Mouse (Mus musculus) layer of hippocampus, adult 11-12 months (tissue): ENCODE results near the gene Tmem110.
A peak's percentile ranks its signal among the peaks of the same experiment; 100 is the strongest.

Experiments
- DNase-seq: peaks from one replicate; pipeline ENCODE4 v3.0.0; 2022; ENCODE audit warnings: low spot score

Tmem110 gene

DNA sequence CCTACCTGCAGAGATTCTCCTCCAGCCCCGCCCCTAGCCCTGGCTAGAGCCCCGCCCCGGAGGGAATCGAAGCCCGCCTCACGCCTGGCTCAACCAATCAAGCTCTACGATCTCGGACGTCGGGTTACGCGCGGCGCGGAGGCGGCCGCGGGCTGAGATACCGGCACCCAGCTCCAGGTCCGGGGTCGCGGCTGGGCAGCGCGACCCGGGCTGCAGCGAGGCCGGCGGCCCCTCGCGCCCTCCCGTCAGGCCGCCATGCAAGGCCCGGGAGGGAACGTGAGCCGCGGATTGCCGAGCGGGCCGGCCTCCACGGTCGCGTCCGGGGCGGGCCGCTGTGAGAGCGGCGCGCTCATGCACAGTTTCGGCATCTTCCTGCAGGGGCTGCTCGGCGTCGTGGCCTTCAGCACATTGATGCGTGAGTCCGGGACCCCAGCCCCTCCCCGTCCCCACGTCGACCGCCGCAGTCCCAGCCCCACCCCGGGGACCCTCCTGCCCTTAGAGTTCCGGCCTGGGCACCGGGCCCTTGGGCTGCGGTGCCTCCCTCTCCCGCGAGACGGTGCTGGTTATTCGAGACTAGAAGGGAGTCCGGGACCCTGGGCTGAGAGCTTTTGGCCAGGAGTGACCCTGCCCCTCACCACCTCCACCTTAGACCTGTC, at the start of gene Tmem110:
TSS of gene Tmem110 (plus strand) at position 115 of the 656 bp plus-strand sequence.
- peak; percentile 86 for DNase-seq

DNA sequence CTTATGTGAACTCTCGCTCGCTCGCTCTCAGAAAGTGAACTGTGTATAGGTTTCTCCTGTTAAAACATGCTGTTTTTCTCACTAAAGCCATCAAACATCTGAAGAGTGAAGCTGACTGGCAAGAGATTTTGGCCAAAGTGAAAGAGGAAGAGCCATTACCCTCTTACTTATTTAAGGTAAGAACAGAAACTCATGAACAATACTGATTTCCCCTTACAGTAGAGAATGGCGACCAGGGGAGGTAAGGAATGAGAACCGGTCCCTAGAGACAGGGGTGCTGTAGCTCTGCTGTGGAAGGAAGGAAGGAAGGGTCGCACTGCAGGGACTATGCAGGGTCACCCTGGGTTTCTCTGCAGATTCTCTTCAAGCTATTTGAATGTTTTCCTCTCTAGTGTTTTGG, 40.8 kb upstream of the Tmem110 start:
- DNase-seq = no peak

DNA sequence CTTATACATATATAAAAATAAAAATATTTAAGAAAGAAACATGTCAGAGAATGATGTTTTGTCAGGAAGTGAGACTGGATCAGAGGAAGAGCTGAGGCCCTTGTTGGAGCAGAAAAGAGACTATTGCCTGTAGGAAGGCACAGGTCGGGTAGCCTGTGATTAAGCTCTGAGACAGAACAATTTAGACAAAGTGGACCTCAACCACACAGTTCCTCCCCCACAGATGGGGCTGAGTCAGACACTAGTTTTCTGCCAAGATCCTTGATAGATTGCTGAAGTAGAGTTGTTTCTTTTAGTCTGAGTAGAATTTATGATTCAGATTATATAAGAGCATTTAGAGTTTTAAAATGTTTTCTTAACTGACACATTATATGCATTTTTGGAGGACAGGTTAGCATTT, 35.9 kb upstream of the Tmem110 start:
- DNase-seq = peak; percentile 11

DNA sequence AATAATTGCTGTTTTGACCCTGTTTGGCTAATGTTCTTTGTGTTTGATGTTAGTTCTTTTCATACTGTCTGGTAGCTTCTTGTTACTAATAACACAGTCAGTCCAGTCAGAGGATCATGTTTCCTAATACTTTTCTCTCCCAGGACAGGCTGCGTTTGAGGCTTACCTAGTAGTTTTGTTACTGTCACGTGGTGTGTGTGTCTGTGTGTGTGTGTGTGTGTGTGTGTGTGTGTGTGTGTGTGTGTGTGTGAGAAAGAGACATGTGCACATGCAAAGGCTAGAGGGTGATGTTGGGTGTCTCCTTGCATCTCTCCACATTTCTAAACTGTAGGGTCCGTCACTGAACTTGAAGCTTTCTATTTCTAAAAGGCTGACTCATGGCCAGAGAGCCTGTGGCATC, 32.5 kb upstream of the Tmem110 start:
- DNase-seq = no peak

DNA sequence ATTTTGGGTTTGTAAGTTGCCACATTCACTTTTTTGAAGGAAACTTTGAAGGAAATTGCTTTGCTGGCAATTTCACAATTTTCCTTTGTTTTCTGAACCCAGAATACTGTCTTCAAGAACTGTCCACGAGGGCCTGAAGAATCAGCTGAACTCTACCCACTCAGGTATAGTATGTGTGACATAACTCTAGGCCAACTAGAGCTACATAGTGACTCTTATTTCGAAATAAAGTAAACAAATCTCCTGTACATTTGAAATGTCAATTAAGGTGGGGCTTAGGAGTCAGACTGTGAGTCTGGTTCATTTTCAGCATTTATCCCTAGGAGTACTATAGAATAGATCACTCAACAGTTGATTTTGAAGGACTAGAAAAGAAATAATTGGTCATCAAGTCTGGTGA, 23.6 kb upstream of the Tmem110 start:
- no peak for DNase-seq

DNA sequence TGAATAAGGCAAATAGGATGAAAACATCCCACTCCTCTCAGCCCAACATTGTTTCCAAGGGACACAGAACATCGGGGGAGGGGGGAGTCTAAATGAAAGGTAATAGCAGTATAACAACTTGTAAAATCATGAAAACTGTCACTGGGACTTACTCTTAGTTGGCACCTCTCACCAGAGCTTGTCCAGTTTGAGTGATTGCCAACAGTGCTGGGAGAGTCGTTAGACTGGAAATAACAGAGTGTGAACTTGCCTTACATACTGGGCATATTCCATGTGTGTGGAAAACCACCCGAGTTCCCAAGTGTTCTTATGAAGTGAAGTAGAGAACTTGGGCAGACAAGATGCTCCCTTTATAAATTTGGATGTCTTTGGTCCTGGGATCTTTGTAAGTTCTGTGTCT, 4.3 kb upstream of the Tmem110 start:
- no peak for DNase-seq

DNA sequence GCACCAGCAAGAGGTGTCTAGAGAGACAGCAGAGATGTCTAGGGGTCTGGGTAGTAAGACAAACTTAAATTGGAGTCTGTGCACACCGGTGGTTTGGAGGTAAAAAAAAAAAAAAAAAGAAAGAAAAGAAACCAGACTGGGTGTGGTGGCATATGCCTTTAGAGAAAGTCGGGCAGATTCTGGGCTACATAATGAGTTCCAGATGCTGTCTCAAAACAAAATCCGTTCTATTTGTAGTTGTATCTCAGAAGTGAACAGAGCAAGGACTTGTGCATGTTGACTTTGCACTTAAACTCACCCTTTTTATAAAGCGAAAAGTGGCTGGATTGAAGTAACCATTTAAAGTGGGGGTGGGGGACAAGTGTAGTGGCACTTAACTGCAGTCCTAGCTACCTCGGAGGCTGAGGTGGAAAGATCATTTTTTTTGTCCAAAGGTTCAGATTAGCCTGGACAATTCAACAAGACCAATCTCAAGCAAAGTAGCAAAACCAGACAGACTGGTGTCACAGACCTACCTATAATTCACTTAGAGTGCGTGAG, 864 bp upstream of the Tmem110 start:
- no peak for DNase-seq

DNA sequence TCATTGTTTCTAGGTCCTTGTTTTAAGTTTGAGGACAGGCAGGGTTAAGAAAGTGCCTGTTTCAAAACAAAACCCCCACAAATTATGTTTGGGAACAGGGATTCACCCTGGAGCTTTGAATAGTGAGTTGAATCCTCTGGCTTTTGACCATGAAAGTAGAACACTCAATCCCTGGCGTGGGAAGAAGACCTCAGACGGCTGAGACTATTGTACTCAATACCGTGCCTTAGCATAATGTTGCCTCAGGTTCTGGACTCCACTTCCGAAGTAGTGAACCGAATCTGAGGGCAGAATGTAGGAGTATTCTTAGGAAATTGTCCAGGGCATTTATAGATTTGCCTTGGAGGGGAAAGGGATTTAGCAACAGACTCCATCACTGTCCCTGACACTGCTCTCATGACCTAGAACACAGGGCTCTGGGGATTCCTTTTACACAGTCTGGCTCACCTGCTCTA, 342 bp upstream of the Tmem110 start:
- no peak for DNase-seq

DNA sequence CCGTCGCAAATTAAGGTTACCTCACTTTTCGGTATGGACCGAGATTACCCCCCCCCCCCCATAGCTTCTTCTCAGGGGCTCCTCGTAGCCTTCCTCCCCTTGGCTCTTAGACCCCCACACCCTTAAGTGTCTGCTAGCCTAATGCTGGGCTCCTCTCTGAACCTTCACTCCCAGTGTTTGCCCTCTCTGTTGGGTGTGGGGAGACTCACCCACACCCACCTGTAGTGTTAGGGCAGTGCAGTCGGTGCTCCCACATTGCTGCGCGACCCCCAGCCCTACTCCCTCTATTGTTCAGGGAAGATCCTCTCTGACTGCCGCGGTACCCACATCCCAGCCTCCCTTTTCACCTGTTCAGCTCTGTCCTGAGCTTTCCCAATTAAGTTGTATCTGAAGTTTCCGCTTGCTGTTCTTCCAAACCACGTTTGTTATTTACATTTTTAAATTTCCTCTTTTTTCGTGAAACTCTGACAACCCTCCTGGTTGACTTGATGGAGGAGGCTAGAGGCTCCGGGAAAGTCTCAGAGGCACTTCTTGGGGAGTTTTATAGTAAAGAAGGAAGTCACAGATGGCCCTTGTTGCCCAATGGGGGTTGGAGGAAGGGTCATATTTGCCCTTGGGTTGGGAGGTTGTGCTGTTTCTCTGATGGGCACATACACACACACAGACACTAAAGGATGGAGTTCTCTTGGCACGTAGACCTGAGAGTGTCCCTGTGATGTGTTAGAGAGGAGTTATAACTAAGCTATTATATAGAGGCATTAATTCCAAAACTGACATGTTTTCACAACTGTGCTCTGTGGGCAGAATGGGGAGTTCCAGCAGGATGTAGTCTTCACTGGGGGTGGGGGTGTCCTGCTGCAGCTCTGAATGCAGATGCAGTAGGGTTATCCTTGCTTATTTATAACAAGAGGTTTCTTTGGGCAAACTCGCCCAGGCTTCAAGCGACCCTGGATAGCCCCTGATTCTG, 1.1 kb downstream of the Tmem110 start:
- no peak for DNase-seq

DNA sequence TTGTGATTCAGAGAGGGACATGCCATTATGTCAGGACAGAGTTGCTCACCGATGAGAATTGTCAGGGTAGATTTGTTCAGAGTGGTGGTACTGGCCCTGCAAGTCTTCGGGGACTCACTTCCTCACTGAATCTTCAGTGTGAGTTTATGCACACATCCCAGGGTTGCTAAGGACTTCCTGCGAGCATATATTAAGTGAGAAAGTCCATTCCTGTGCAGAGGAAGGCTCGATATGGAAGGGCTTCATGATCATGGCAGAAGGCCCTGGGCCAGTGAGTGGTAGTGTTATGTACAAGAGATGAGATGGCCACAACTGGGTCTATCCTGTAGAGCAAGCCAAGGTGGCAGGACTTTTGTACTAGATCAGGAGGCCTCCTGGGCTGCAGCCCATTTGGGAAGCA, 2.1 kb downstream of the Tmem110 start:
- DNase-seq = no peak

DNA sequence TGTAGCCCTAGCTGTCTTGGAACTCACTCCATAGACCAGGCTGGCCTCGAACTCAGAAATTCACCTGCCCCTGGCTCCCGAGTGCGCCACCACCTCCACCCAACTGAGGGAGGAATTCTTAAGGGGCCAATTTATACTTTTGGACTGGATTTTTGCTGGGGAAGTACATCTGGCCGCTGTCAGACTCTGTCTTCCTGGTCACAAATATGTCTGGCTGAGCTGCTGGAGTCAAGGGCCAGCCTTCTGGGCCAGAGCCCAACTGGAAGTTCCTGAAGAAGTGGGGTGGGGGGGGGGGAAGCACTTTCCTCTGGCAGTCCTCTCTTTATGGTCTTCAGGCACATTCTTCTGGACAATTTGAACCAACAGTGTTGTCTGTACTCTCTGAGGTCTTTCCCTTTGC, 2.7 kb downstream of the Tmem110 start:
- DNase-seq = no peak

DNA sequence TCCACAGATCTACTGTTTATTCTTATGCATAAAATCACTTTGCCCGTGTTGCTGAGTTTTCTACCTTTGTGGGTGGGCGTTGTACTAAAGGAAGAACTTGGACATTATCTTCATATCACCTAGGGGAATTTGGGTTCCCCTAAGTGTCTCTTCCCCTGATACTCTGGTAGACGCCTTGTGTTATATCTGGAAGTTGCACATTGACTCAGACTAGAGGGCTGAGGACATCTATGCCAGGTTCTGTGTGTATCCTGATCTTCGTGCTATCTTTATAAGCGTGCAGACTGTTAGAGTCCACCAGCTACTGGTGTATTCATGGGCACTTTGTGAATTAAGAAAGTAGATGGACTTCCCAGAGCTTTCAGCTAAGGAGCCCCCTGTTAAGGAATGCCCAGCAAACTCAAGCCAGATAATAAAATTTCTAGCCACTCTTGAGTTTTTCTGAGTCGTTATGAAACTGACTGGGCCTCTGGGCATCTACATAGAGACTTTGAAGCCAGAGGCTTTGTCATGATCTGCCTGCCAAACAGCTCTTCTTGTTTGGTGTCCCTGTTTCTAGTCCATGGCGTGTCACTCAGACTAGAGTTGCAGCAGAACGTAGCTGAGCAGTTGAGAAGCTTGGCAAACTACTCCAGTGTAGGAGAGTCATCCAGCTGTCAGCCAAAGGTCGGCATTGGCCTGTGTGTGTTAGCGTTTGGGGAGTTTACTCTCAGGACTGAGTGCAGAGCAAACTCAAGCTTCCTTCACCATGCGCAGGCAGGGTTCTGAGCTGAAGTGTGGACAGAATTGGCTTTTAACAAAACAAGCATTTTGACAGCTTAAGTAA, 3.5 kb downstream of the Tmem110 start:
- DNase-seq = no peak

DNA sequence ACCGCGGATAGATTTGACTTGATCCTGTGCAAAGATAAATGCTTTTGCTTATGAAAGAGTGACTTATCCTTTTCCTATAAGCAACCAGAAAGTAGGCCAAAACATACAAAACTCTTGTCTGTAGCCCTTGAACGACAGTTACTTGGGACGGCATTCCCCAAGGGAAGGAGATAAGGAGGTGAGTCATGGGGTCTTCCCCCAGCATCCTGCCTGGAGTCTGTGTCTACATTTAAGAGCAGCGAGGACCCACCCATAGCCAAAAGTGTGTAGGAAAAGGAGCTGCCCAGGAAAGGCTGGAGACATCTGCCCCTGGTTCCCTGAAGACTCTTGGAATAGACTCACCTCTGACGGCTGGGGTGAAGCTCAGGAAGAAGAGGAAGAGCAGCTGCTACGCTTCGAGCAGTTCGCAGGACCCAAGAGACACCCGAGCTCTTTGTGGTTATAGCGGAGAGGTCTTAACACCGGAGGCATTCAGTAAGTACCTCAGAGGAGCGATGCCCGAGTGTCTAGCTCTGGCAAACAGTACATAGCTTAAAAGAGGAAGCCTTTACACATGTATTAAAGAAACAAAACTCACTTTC, 12.1 kb downstream of the Tmem110 start:
- no peak for DNase-seq

DNA sequence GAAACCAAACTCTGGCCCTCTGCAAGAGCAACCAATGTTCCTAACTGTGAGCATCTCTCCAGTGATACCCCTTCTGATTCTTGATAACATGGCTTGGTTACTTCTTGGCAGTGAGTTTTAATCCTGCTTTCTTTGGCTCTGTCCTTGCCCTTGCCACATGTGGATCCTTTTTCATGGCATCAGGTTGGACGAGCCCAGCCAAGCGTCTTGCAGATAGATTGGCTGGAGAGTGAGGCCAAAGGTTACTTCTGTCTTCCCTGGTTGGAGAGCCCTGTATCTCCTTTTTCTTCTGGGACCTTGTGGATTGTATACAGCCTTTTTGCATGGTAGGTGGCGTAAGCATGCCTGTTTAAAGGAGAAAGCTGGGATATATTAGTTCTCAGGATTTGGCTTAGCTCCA, 18.3 kb downstream of the Tmem110 start:
- no peak for DNase-seq

DNA sequence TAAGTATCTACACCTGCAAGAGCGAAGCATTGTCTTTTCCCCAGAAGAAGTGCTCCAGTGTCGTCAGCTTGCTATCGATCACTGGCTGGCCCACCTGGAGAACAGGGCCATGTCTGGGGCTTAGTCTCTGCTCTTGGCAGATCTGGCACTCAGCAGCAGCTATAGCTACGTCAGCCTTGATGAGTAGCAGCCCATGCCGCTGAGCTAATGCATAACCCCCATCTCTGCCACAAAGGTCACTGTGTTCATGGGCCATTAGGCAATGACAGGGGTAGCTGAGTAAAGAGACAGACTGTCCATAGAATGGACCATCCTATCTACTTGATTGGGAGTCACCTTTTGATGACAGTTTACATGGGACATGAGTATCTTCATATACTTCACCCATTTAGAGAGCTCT, 25.1 kb downstream of the Tmem110 start:
- DNase-seq = no peak

DNA sequence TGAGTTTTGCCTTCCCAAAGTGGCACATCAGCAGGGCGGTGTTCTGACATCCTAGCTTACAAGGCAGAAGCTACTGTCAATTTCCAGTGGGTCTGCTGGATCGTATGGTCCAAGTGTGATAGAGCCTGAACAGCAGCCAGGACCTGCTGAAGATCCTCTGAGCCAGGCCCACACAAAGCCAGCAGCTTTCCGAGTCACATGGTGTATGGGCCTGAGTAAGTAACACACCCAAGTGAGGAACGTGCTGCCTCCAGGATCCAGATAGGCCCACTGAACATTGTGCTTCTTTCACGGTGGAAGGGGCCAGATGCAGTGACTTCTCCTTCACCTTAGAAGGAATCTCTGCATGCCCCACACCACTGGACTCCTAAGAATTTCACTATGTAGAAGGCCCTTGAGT, 26.9 kb downstream of the Tmem110 start:
- no peak for DNase-seq

DNA sequence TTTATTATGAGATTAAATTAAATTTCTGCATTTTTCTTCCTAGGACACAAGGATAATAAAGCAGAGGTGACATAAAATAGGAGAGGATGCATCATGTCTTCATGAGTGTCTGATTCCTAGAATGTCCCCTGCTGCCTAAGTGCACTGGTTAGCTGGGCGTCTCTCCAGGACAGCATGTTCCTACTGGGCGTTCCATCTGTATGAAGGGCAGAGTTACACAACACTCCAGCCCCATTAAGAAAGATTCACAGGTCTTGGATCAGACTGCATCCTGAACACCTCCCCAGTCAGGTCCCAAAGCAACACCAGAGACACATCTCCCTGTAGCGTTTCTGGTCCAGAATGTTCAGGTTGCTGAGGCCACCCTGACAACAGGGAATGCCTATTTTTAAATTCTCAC, 29.9 kb downstream of the Tmem110 start:
- DNase-seq = no peak

DNA sequence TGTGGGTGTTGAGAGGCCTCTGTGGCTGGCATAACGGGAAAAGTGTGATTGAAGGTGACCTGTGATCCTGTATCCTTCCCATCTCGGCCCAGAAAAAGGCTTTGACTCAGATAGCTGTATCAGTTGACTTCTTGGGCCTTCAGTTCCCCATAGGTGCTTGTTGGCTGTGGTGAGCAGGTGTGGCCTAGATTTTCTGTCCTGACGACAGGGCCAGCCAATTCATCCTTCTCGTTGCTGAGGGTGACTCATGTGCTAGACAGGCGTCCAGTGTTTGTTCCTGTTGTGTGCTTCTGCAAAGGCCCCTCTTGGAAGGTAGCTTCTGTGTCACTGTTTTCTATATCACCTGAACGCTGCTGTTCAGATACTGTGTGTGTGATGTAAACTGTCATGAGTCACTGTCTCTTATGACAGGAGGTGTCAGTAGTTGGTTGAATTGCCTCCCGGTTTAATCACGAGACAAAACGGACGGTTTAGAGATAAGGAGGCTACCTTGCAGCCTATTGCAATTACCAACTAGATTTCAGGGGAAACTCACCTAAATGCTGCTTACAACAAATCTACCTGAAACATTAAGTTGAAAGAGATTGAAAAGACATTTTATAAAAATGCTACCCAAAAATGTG, 31.6 kb downstream of the Tmem110 start:
- DNase-seq = no peak

DNA sequence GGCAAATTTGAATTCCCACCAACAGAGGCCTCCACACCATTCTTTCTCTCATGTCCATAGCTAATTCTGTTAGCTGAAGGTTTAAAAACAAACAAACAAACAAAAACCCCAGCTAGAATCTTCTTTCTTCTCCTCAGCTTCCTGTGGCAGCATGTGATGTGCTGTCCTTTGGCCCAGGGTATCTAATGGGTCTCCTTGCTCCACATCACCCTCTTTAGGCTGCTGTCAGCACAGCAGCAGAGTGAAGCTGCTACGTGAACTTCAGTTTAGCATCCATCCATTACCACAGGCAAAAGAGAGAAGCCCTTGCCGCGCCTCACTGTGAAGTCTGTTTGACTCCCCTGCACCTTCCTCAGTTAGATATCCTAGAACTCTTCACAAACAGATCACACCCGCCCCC, 32.6 kb downstream of the Tmem110 start:
- no peak for DNase-seq

DNA sequence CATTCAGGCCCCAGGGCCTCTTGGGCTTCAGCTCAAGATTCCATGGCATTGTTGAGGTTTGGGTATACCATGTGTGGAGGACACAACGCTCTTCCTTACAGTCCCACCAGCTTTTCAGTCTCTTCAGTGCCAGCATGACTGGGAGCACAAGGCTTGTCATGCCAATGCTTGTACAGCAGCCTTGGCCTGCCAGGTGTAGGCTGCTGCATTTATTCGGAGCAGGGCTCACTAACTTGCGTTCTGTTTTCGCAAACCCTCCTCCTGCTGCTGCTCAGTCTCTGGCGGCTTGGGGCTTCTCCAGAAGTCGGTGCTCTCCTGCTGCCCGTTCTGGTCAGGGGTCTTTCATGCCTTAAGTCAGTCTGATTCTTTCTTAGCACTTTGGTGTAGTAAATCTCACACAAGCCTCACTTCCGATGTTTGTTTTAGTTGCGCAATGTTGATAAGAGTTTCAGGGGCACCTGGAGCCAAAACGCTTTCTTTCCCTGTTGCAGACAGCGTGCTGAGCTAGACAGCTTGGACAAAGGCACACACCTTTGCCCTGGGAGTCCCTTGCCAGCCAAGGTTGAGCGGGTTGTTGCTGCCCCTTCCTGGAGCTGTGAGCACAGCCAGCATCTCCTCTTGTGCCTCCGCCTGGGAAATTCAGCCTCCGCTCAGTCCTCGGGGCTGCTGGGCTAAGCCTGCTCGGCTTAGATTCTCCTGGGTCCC, 36.2 kb downstream of the Tmem110 start:
- DNase-seq = no peak

DNA sequence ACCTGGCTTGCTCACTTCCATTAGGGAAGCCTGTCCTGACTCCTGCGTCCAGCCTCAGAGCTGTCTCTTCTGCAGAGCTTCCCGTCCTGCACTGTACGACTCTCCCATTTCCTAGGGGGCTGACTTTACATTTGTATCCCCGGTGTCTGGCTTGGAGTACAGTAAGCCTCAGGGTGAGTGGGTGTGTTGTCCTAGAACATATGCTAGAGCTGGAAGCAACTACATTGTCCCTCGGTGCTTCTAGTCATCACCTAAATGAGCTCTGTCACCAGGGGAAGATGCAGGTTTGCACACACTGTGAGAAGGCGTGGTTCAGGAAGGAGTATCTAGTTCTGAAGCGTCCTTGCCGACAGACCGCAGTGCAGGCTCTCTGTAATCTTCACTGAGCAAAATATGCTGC, 37.0 kb downstream of the Tmem110 start:
- no peak for DNase-seq
